Mouse (Mus musculus) forebrain, embryonic 11.5 days (tissue): ENCODE data around the gene Slco4a1. TPM values are rescaled to one million over a fixed set of nuclear protein-coding genes. Genes with fewer than 3 reads are reported as not detected.

ENCODE experiments used
- ATAC-seq: fragments of 200-750 bp; cut with Nextera tagmentation; replicated peaks from 2 replicates; pipeline ENCODE4 v1.8.0; 2017; ENCODE audit warnings: moderate TSS enrichment; ENCODE audit not compliant: low FRiP score
- DNase-seq: peaks from one replicate; pipeline ENCODE4 v3.0.0-alpha.2; 2017; ENCODE audit warnings: low spot score
- H3K27ac ChIP-seq: fragments of 300-500 bp; sonication (generic); 2 replicates; pipeline ENCODE4 v1.5.1; 2014; ENCODE audit warnings: low read depth, low read length
- H3K27me3 ChIP-seq: fragments of 300-500 bp; sonication (generic); 2 replicates; pipeline ENCODE4 v1.6.1; 2014; ENCODE audit warnings: mild to moderate bottlenecking, low read length, mixed read lengths; ENCODE audit not compliant: control insufficient read depth, insufficient read depth
- H3K36me3 ChIP-seq: fragments of 300-500 bp; sonication (generic); 2 replicates; pipeline ENCODE4 v1.6.1; 2014; ENCODE audit warnings: mild to moderate bottlenecking, low read length, moderate library complexity, mixed read lengths; ENCODE audit not compliant: control insufficient read depth, insufficient read depth
- H3K4me1 ChIP-seq: fragments of 300-500 bp; sonication (generic); replicated peaks from 2 replicates; pipeline ENCODE4 v1.6.1; 2014; ENCODE audit warnings: low read length, mixed read lengths; ENCODE audit not compliant: control insufficient read depth, insufficient read depth
- H3K4me2 ChIP-seq: fragments of 300-500 bp; sonication (generic); 2 replicates; pipeline ENCODE4 v1.6.1; 2014; ENCODE audit warnings: low read depth, mild to moderate bottlenecking, low read length, moderate library complexity, mixed read lengths; ENCODE audit not compliant: severe bottlenecking
- H3K4me3 ChIP-seq: fragments of 300-500 bp; sonication (generic); 2 replicates; pipeline ENCODE4 v1.5.1; 2014; ENCODE audit warnings: low read depth, low read length
- H3K9ac ChIP-seq: fragments of 300-500 bp; sonication (generic); 2 replicates; pipeline ENCODE4 v1.6.1; 2014; ENCODE audit warnings: low read length
- H3K9me3 ChIP-seq: fragments of 300-500 bp; sonication (generic); 2 replicates; pipeline ENCODE4 v1.6.1; 2016; ENCODE audit warnings: low read length, mixed read lengths; ENCODE audit not compliant: control insufficient read depth
- WGBS: fragments of 180-500 bp; shearing (Covaris S2); extraction: QIAGEN DNeasy Blood & Tissue Kit; methylation state at CpG from one replicate; pipeline ENCODE4 v1.1.7; 2014; 5-methylcytosine and 5-hydroxymethylcytosine counted together
- polyA plus RNA-seq: library from polyadenylated mRNA; unstranded; fragments of >200 nt; fragmentation: Nextera tagmentation; extraction: Ambion mirVana; gene quantifications from 2 replicates; pipeline ENCODE4 v1.2.1, GENCODE M21; 2014

Gene Slco4a1
- polyA plus RNA-seq, 1 experiment from 2014 or later, result 4.7 TPM

- no peak for DNase-seq
- Histone ChIP-seq H3K4me2 (no peak overlapping the region), H3K36me3 (no peaks in the 10 kb centered on the region), H3K27me3 (peaks cover 38% of the 10 kb centered on the region), H3K27ac (no peak overlapping the region), H3K4me3 (no peak overlapping the region), H3K9me3 (no peaks in the 10 kb centered on the region), H3K9ac (no peak overlapping the region), H3K4me1 (peaks cover 13% of the 10 kb centered on the region; the same call in 1 of the 2 replicates)
- ATAC-seq, result no peak
- WGBS, result 53% methylated on average over 9 of the region's 9 CpGs
Measured at GRCm38 (mm10) chr2:180501217-180501967, 45.3 kb downstream of the Slco4a1 start.

GRCm38 (mm10) chr2:180506281-180506680, 50.2 kb downstream of the Slco4a1 start:
- no peaks in the 10 kb centered on the region for H3K36me3 ChIP-seq
- H3K4me3 ChIP-seq, result no peak overlapping the region
- H3K27ac ChIP-seq, result peak overlapping the region; percentile 41; the same call in 1 of the 2 replicates
- WGBS, result 18% methylated on average over 5 of the region's 5 CpGs
- no peak overlapping the region for H3K4me2 ChIP-seq
- ATAC-seq, result peak; percentile 47
- H3K9me3 ChIP-seq, result no peaks in the 10 kb centered on the region
- peak overlapping the region; percentile 29 for H3K9ac ChIP-seq
- H3K27me3 ChIP-seq, result peaks cover 7% of the 10 kb centered on the region; the same call in 1 of the 2 replicates
- DNase-seq, result peak; percentile 65
- peaks cover 9% of the 10 kb centered on the region for H3K4me1 ChIP-seq

GRCm38 (mm10) chr2:180508455-180509115, 52.5 kb downstream of the Slco4a1 start:
- no peaks in the 10 kb centered on the region for H3K9me3 ChIP-seq
- no peak for DNase-seq
- WGBS, result 61% methylated on average over 14 of the region's 14 CpGs
- H3K27ac ChIP-seq, result no peak overlapping the region
- no peak overlapping the region for H3K4me3 ChIP-seq
- peaks cover 4% of the 10 kb centered on the region for H3K27me3 ChIP-seq
- ATAC-seq, result no peak
- H3K36me3 ChIP-seq, result no peaks in the 10 kb centered on the region
- H3K4me1 ChIP-seq, result peaks cover 8% of the 10 kb centered on the region
- no peak overlapping the region for H3K4me2 ChIP-seq
- H3K9ac ChIP-seq, result no peak overlapping the region

GRCm38 (mm10) chr2:180510867-180511266, 54.8 kb downstream of the Slco4a1 start:
- 85% methylated on average over 5 of the region's 5 CpGs for WGBS
- Histone ChIP-seq H3K4me1 (peaks cover 8% of the 10 kb centered on the region), H3K4me2 (no peak overlapping the region), H3K9ac (no peak overlapping the region), H3K27ac (no peak overlapping the region), H3K27me3 (peaks cover 4% of the 10 kb centered on the region), H3K36me3 (no peaks in the 10 kb centered on the region), H3K9me3 (no peaks in the 10 kb centered on the region), H3K4me3 (no peak overlapping the region)
- DNase-seq (no peak), ATAC-seq (no peak)

- WGBS, result 70% methylated on average over 13 of the region's 13 CpGs
- peaks cover 4% of the 10 kb centered on the region for H3K27me3 ChIP-seq
- no peaks in the 10 kb centered on the region for H3K9me3 ChIP-seq
- no peak overlapping the region for H3K4me2 ChIP-seq
- no peak overlapping the region for H3K9ac ChIP-seq
- DNase-seq (no peak), ATAC-seq (no peak)
- H3K4me1 ChIP-seq, result no peaks in the 10 kb centered on the region
- H3K36me3 ChIP-seq, result no peaks in the 10 kb centered on the region
- no peak overlapping the region for H3K4me3 ChIP-seq
- no peak overlapping the region for H3K27ac ChIP-seq
Measured at GRCm38 (mm10) chr2:180511875-180512661, 56.0 kb downstream of the Slco4a1 start.

GRCm38 (mm10) chr2:180513019-180513418, 57.0 kb downstream of the Slco4a1 start:
- H3K27ac ChIP-seq, result no peak overlapping the region
- H3K9ac ChIP-seq, result no peak overlapping the region
- WGBS, result 82% methylated on average over 3 of the region's 3 CpGs
- H3K9me3 ChIP-seq, result no peaks in the 10 kb centered on the region
- ATAC-seq (no peak), DNase-seq (no peak)
- H3K4me3 ChIP-seq, result no peak overlapping the region
- peaks cover 4% of the 10 kb centered on the region for H3K27me3 ChIP-seq
- H3K4me2 ChIP-seq, result no peak overlapping the region
- H3K4me1 ChIP-seq, result no peaks in the 10 kb centered on the region
- no peaks in the 10 kb centered on the region for H3K36me3 ChIP-seq

GRCm38 (mm10) chr2:180513835-180514234, 57.8 kb downstream of the Slco4a1 start:
- no peak overlapping the region for H3K4me3 ChIP-seq
- no peak overlapping the region for H3K4me2 ChIP-seq
- peaks cover 4% of the 10 kb centered on the region for H3K27me3 ChIP-seq
- no peak overlapping the region for H3K27ac ChIP-seq
- ATAC-seq, result no peak
- WGBS, result 27% methylated on average over 4 of the region's 4 CpGs
- H3K36me3 ChIP-seq, result no peaks in the 10 kb centered on the region
- no peaks in the 10 kb centered on the region for H3K9me3 ChIP-seq
- no peak overlapping the region for H3K9ac ChIP-seq
- no peak for DNase-seq
- H3K4me1 ChIP-seq, result no peaks in the 10 kb centered on the region

- ATAC-seq, result no peak
- Histone ChIP-seq H3K36me3 (no peaks in the 10 kb centered on the region), H3K9me3 (no peaks in the 10 kb centered on the region), H3K4me3 (no peak overlapping the region), H3K27me3 (peaks cover 2% of the 10 kb centered on the region), H3K27ac (no peak overlapping the region), H3K4me1 (no peaks in the 10 kb centered on the region), H3K4me2 (no peak overlapping the region), H3K9ac (no peak overlapping the region)
- 77% methylated on average over 5 of the region's 5 CpGs for WGBS
- DNase-seq, result no peak
Measured at GRCm38 (mm10) chr2:180521437-180522221, 65.6 kb downstream of the Slco4a1 start.
